Mouse (Mus musculus): ENCODE measurements around the gene Omt2a.
"Not testable (repeated sequence)": the region's sequence is repeated elsewhere in the genome, so short reads cannot be mapped to it uniquely, and the experiment has no call there.

Gene Omt2a

GRCm38 (mm10) chr9:78314696-78315095 is at the start of gene Omt2a:
TSS of gene Omt2a (minus strand) at chr9:78314796.
- in situ Hi-C loops (cut with MboI, MseI) = no loop called here

GRCm38 (mm10) chr9:78363374-78363773 is 48.8 kb upstream of the Omt2a start:
- in situ Hi-C loops (cut with MboI, MseI) = no loop called here

GRCm38 (mm10) chr9:78360484-78360872 is 45.9 kb upstream of the Omt2a start:
- in situ Hi-C loops (cut with MboI, MseI) = no loop called here

GRCm38 (mm10) chr9:78359750-78360483 is 45.3 kb upstream of the Omt2a start:
- in situ Hi-C loops (cut with MboI, MseI) = no loop called here

- in situ Hi-C loops (cut with MboI, MseI) = no loop called here
Measured at GRCm38 (mm10) chr9:78358053-78358452, 43.5 kb upstream of the Omt2a start.

- in situ Hi-C loops (cut with MboI, MseI) = no loop called here
Measured at GRCm38 (mm10) chr9:78355611-78356010, 41.0 kb upstream of the Omt2a start, which contains the start of gene Gsta2. TSS of gene Gsta2 (minus strand) at chr9:78355788.

- in situ Hi-C loops (cut with MboI, MseI) = no loop called here
Measured at GRCm38 (mm10) chr9:78354665-78355578, 40.3 kb upstream of the Omt2a start.

- in situ Hi-C loops (cut with MboI, MseI) = no loop called here
Measured at GRCm38 (mm10) chr9:78351504-78352220, 37.1 kb upstream of the Omt2a start.

GRCm38 (mm10) chr9:78350007-78350406 is 35.4 kb upstream of the Omt2a start:
- in situ Hi-C loops (cut with MboI, MseI) = not testable (repeated sequence)

- in situ Hi-C loops (cut with MboI, MseI) = loop anchor here (5.0 kb wide), 1 partner anchor 57 kb away; no protein-coding TSS in a partner anchor
Measured at GRCm38 (mm10) chr9:78349141-78349540, 34.5 kb upstream of the Omt2a start.

GRCm38 (mm10) chr9:78348206-78349004 is 33.8 kb upstream of the Omt2a start:
- in situ Hi-C loops (cut with MboI, MseI) = loop anchor here (5.0 kb wide), 1 partner anchor 56 kb away; no protein-coding TSS in a partner anchor

- in situ Hi-C loops (cut with MboI, MseI) = loop anchor here (5.0 kb wide), 1 partner anchor 55 kb away; no protein-coding TSS in a partner anchor
Measured at GRCm38 (mm10) chr9:78347004-78347403, 32.4 kb upstream of the Omt2a start.

- in situ Hi-C loops (cut with MboI, MseI) = loop anchor here (5.0 kb wide), 1 partner anchor 53 kb away; no protein-coding TSS in a partner anchor
Measured at GRCm38 (mm10) chr9:78345235-78345634, 30.6 kb upstream of the Omt2a start.

- in situ Hi-C loops (cut with MboI, MseI) = not testable (repeated sequence)
Measured at GRCm38 (mm10) chr9:78343055-78343454, 28.5 kb upstream of the Omt2a start.

- in situ Hi-C loops (cut with MboI, MseI) = not testable (repeated sequence)
Measured at GRCm38 (mm10) chr9:78342494-78342893, 27.9 kb upstream of the Omt2a start.

GRCm38 (mm10) chr9:78340324-78340723 is 25.7 kb upstream of the Omt2a start:
- in situ Hi-C loops (cut with MboI, MseI) = not testable (repeated sequence)

GRCm38 (mm10) chr9:78337050-78337449 is 22.5 kb upstream of the Omt2a start:
- in situ Hi-C loops (cut with MboI, MseI) = not testable (repeated sequence)

GRCm38 (mm10) chr9:78327289-78327688 is 12.7 kb upstream of the Omt2a start, which contains the start of gene Omt2b:
TSS of gene Omt2b (plus strand) at chr9:78327589.
- in situ Hi-C loops (cut with MboI, MseI) = not testable (repeated sequence)

- in situ Hi-C loops (cut with MboI, MseI) = no loop called here
Measured at GRCm38 (mm10) chr9:78319499-78319898, 4.9 kb upstream of the Omt2a start.

GRCm38 (mm10) chr9:78308122-78308521 is 6.5 kb downstream of the Omt2a start:
- in situ Hi-C loops (cut with MboI, MseI) = not testable (repeated sequence)

GRCm38 (mm10) chr9:78299143-78299542 is 15.5 kb downstream of the Omt2a start:
- in situ Hi-C loops (cut with MboI, MseI) = not testable (repeated sequence)

All from T-helper 2 cell (primary cell).